Mouse (Mus musculus): Measurements from ENCODE around the gene Ttc1. TPM values are rescaled to one million over a fixed set of nuclear protein-coding genes. Genes with fewer than 3 reads are reported as not detected.

Ttc1 gene
- polyA plus RNA-seq (2012; rRNA removed), result 9.4 and 12.8 TPM in 2 replicates

GRCm38 (mm10) chr11:43747233-43748226, at the start of gene Ttc1:
Gene Ttc1 (minus strand): TSS chr11:43748008.

DNA sequence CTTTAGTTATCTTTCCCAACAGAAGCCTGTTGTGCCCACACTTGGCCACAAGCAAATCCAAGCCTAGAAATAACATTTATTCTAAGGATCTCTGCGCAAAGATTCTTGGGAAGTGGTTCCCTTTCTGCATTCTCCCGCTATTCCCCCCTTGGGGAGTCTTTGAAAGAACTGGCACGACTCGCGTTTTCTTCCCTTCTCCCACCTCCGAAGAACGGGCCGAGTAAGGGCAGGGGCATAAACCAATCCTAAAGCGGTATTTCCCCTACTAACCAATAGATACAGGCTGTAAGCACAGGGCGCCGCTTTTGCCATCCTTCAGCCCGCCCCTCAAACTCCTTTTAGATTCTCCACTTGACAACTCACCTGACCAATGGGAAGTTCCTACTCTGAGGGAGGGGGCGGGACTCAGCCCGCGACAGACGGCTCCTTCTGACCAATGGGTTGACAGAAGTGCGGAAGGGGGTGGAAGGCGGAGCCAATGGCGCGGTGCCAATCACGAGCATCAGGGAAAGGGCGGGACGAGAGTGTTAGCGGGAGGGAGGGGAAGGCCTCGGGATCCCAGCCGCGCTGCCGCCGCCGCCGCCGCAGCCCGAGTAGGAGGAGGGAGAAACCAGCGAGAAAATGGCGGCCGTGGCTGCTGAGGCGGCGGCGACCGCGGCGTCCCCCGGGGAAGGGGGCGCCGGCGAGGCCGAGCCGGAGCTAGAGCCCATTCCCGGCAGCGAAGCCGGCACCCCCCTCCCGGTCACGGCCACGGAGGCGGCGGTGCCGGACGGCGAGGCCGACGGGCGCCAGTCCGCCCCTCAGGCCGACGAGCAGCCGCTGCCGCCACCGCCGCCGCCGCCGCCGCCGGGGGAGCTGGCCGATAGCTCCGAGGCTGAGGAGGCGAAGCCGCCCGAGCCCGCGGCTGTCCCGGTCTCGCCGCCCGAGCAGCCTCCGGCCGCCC, 66.1 kb downstream of the Ttc1 start, which contains the start of gene Pwwp2a:
TSS of gene Pwwp2a (plus strand) at position 527 of the 943 bp plus-strand sequence.

Other genes with a start within 250 kb of the Ttc1 start
- 7.0 and 9.7 TPM in 2 replicates for gene Ccnjl, start 219.2 kb downstream of the Ttc1 start, polyA plus RNA-seq (2012; rRNA removed)
- 0.74 and 0.87 TPM in 2 replicates for gene 4933415A04Rik, start 161.0 kb downstream of the Ttc1 start, polyA plus RNA-seq (2012; rRNA removed)
- gene Fabp6, start 146.5 kb downstream of the Ttc1 start, polyA plus RNA-seq (2012; rRNA removed), result not detected in 2 replicates
- 17.0 and 23.9 TPM in 2 replicates for gene Pwwp2a, start 66.0 kb downstream of the Ttc1 start, polyA plus RNA-seq (2012; rRNA removed)
- gene Adra1b, start 153.2 kb upstream of the Ttc1 start, polyA plus RNA-seq (2012; rRNA removed), result 2.7 and 3.5 TPM in 2 replicates

All from ovary, adult 2 months (tissue).